Mouse (Mus musculus) CD4-positive, CD25-positive, alpha-beta regulatory T cell, adult 2 months (primary cell): Measurements from ENCODE around the gene Ston2.

Source experiments
- DNase-seq: peaks from one replicate; pipeline ENCODE4 v3.0.0-alpha.2; 2012; ENCODE audit warnings: low read depth, low spot score

Ston2 gene

GRCm38 (mm10) chr12:91791822-91792221 is 3.6 kb upstream of the Ston2 start:
- no peak for DNase-seq

GRCm38 (mm10) chr12:91789801-91790200 is 1.6 kb upstream of the Ston2 start:
- peak; percentile 77 for DNase-seq

- peak; percentile 62 for DNase-seq
Measured at GRCm38 (mm10) chr12:91788446-91788845, 259 bp upstream of the Ston2 start.

- no peak for DNase-seq
Measured at GRCm38 (mm10) chr12:91786355-91786754, 1.8 kb downstream of the Ston2 start.

GRCm38 (mm10) chr12:91781432-91781831 is 6.8 kb downstream of the Ston2 start:
- no peak for DNase-seq

- DNase-seq, result no peak
Measured at GRCm38 (mm10) chr12:91780531-91780930, 7.7 kb downstream of the Ston2 start.

- DNase-seq, result peak; percentile 82
Measured at GRCm38 (mm10) chr12:91779004-91779365, 9.2 kb downstream of the Ston2 start.

GRCm38 (mm10) chr12:91778211-91779003 is 9.8 kb downstream of the Ston2 start:
- peak; percentile 29 for DNase-seq

- no peak for DNase-seq
Measured at GRCm38 (mm10) chr12:91776342-91776741, 11.8 kb downstream of the Ston2 start.

GRCm38 (mm10) chr12:91774811-91775284 is 13.3 kb downstream of the Ston2 start:
- no peak for DNase-seq

- no peak for DNase-seq
Measured at GRCm38 (mm10) chr12:91768871-91769270, 19.3 kb downstream of the Ston2 start.

GRCm38 (mm10) chr12:91768176-91768575 is 20.0 kb downstream of the Ston2 start:
- no peak for DNase-seq

- DNase-seq, result peak; percentile 74
Measured at GRCm38 (mm10) chr12:91766338-91767107, 21.7 kb downstream of the Ston2 start.

GRCm38 (mm10) chr12:91765504-91765903 is 22.7 kb downstream of the Ston2 start:
- peak; percentile 73 for DNase-seq

- DNase-seq, result peak; percentile 25
Measured at GRCm38 (mm10) chr12:91765054-91765453, 23.1 kb downstream of the Ston2 start.

GRCm38 (mm10) chr12:91764471-91764870 is 23.7 kb downstream of the Ston2 start:
- no peak for DNase-seq

- DNase-seq, result no peak
Measured at GRCm38 (mm10) chr12:91759836-91760235, 28.4 kb downstream of the Ston2 start.

GRCm38 (mm10) chr12:91757854-91758562 is 30.2 kb downstream of the Ston2 start:
- no peak for DNase-seq

GRCm38 (mm10) chr12:91756562-91757166 is 31.5 kb downstream of the Ston2 start:
- no peak for DNase-seq

GRCm38 (mm10) chr12:91754606-91755005 is 33.6 kb downstream of the Ston2 start:
- no peak for DNase-seq

- no peak for DNase-seq
Measured at GRCm38 (mm10) chr12:91752711-91753110, 35.5 kb downstream of the Ston2 start.
